Mouse (Mus musculus) embryo, embryonic 10.5 days (tissue): ENCODE measurements at regions not wholly inside any gene's neighbourhood (a gene's known extent, or its start where the extent isn't known, plus 50 kb on each side); places are given as distances from the start of the nearest gene placed in this dataset.
"Not testable (repeated sequence)": the region's sequence is repeated elsewhere in the genome, so short reads cannot be mapped to it uniquely, and the experiment has no call there.

Experiments used
- DNase-seq: peaks from one replicate; pipeline ENCODE4 v3.0.0-alpha.2; 2015; ENCODE audit warnings: low spot score

GRCm38 (mm10) chr9:51661911-51662310 is 103.2 kb upstream of the Arhgap20 start:
- no peak for DNase-seq

- no peak for DNase-seq
Measured at GRCm38 (mm10) chr9:51664353-51664752, 100.8 kb upstream of the Arhgap20 start.

DNA sequence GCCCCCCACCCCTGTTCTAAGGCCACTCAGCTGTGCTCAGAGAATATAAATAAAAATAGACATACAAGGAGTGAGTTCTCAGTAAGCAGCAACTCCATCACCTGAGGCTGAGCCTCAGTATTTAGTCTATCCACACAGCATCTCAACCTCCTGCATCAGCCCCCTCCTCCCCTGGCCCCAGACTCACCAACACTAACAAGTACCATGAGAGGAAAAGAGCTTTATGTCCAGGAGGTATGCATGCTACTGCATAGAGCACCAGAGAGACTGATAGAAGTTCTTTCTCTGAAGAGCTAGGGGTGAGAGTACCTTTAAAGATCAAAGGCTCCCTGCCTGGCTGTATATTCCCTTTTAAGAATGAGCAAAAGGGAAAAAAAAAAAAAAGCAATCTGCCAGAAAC is 100.3 kb upstream of the Arhgap20 start:
- no peak for DNase-seq

GRCm38 (mm10) chr9:51668976-51669375 is 96.2 kb upstream of the Arhgap20 start:
- not testable (repeated sequence) for DNase-seq

GRCm38 (mm10) chr9:51670531-51670930 is 94.6 kb upstream of the Arhgap20 start:
- DNase-seq = no peak

DNA sequence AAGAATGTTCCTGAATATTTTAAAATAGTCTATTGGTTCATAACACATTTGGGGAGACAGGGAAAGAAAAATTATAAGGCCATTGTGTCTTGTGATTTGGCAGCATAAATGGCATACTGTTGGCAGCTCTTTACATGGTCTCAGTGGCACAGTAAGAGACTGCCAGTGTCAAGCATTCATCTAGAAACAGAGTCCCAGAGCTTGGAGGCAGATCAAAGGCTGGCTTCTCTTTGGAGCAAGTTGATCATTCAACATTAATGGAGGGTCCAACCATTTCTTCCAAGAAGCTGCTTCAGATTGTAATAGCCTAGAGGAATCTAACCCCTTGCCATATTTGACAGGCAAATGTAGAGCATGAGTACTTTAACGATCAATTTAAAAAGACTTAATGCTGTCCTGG is 78.6 kb upstream of the Arhgap20 start:
- no peak for DNase-seq

GRCm38 (mm10) chr9:51714326-51714725 is 50.8 kb upstream of the Arhgap20 start:
- no peak for DNase-seq
